Mouse (Mus musculus) skeletal muscle tissue, adult 2 months (tissue): ENCODE data around the gene Pnpla3.
A peak's percentile ranks its signal among the peaks of the same experiment; 100 is the strongest.

Experiments used
- DNase-seq: peaks from one replicate; pipeline ENCODE4 v3.0.0-alpha.2; 2012; ENCODE audit warnings: low read depth, low spot score

Gene Pnpla3

DNA sequence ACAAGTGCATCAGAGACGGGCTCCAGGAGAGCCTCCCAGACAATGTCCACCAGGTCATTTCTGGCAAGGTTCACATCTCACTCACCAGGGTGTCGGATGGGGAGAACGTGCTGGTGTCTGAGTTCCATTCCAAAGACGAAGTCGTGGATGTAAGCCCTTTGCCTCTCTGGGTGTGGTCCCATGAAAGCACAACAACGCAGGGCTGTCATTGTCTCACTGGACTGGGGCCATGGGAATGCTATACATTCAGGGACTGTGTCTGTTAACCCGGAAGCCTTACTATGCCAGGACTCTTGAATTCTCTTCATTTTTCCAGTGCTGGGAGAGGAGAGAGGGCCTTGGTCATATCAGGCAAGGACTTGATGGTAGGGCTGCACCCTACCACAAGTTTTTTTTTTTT is 3.5 kb downstream of the Pnpla3 start:
- no peak for DNase-seq

DNA sequence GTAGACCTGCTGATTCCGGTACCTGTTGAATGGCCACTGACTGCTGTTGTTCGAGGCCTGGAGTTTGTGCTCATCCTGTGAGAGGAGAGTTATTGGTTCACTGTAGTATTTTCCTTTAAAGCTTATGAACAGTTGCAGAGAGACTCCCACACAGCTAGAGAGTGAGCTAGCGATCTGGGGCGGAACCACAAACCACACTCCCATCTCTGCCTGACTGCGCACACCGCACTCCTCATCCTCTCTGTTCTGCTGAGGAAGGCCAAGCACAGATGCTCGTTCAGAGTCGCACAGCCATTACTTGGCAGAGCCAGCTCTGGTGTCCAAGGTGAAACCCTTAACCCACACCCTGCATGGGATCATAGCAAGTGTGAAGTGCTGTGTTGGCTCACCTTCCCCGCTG is 11.1 kb downstream of the Pnpla3 start:
- DNase-seq: no peak

DNA sequence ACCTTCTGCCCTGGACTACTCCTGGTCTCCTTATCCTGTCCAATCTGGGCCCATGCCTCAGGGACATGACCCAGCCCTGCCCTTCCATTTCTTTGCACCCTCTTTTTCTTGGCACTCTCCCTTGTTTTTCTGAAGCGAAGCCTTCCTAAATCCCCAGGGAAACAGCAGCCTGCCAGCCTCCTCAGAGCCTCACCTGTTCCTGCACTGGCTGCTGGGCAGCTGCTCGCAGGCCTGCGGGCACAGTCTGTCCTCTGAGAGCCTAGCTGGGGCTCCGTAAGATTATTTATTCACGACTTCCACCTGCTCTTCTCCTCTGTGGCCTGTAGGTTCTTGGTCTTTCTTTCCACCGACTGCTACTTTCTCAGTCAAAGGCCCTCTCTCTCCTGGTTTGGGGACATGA is 14.4 kb downstream of the Pnpla3 start:
- peak; percentile 89 for DNase-seq

DNA sequence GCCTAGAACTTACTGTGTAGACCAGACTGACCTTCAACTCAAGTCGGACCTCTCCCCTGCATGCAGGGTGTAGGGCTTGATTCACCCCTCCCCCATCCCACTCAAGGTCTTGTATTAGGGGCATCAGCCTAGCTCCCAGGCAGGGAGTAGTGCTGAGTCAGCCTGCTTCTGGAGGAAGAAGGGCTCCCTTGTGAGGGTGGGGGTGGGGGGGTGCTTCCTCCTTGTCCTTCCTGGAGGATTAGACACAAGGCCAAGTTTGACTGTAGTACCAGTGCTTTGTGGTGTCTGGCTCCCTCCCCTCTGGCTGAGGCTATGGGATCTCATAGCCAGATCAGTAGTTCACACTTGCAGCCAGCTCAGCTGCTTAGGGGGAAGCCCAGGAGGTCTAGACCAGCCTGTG is 16.3 kb downstream of the Pnpla3 start:
- DNase-seq: peak; percentile 23

DNA sequence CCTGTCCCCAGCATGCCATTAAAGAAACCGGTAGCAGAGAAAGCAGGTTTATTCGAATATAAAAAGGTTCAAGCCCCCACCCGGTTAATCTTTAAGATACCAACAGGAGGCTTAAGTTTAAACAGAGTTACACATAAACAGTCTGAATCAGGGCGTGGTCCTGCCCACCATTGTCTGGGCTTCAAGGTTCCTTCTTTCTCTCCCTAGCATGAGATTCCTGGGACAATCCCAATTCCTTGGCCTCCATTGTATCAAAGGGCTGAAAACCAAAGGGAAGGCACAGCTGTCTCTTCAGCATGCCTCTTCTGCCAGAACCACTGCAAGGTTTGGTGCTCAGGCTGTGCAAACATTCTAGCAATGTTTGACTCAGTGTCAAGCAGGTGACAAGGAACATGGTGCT is 18.6 kb downstream of the Pnpla3 start:
- DNase-seq: no peak

DNA sequence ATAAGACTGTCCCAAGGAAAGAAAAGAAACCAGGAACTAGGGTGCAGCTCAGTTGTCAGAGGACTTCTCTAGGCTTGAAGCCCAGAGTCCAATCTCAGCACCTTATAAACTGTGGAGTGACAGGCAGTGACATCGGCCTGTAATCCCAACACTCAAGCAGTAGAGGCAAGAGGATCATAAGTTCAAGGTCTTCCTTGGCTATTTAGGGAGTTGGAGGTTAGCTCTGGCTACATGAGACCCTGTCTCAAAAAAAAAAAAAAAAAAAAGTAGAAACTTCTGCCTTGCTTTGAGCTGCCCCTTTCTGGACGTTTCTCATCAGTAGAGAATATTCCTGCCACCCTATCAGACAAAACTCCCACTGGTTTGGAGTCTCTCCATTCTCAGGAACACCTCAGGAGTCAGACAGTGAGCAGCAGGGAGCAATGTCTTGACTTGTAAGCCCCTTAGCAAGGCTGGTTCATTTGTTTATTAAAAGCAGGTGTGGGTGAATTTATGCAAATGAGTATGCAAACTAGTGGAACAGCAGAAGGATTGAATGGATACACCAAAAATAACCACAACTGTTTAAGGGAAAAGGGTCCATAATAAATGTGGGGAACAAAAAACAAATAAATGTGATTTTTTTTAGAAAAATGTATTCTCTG is 21.4 kb downstream of the Pnpla3 start:
- DNase-seq: no peak

DNA sequence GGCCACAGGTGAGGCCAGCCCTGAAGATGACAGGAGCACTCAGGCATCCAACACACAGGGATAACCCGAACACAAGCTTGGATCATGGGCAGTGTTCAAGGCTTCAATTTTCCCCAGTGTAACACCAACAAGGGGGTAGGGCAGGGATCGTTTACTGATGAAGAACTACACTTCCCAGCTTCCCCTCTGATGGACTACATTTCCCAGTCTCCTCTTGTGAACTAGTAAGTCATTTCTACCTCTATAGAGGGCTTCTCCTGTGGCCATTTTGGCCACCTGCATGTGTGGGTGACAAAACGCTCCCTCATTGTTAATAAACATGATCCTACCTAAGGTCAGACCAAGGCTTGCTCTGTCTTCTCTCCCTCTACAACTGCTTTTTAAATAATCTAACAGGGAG is 22.2 kb downstream of the Pnpla3 start:
- no peak for DNase-seq

DNA sequence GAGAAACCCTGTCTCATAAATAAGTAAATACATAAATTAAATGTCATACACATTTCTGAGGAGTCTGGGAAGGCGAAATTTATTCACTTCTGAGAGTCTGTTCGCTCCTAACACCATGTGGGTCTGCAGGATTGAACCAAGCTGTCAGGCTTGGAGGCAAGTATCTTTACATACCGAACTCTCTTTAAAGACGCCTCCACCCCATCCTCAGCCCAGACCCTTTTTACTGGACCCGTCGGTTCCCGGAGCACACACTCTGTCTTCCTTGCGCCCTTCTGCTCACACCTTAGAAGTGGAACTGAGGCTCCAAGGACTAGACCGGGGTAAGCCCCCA is 24.1 kb downstream of the Pnpla3 start:
- no peak for DNase-seq

DNA sequence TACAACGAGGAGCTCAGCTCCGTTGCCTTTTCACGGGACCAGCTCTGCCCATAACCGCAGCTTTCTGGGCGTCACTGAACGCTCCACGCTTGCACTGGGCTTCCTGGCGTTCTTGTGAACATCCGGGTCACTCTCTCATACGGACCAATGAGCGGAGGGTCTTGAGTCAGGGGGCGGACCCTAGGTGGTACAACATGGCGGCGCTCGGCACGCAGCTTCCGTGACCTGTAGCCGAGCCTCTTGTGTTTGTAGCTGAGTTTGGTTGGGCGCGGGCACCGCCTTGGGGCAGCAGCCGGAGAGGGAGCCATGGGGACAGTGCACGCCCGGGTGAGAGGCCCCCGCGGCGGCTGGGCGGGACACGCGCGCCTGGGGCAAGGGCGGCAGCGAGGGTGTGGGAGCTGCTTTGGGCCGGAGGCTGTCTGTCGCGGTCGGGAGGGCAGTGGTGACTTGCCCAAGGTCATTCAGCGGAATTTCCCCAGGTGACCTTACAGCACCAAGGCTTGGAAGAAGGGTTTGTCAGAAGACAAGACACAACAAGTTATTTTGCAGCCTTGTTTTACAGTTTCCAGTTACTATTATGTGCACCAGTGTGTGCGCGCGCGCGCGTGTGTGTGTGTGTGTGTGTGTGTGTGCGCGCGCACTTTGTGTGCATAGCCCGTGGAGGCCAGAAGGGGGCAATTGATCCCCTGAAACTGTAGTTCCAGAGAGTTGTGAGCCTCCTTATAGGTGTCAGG is 24.6 kb downstream of the Pnpla3 start, which contains the start of gene Samm50:
Gene Samm50 (plus strand): TSS at position 184 of the 734 bp plus-strand sequence.
- peak; percentile 92 for DNase-seq

DNA sequence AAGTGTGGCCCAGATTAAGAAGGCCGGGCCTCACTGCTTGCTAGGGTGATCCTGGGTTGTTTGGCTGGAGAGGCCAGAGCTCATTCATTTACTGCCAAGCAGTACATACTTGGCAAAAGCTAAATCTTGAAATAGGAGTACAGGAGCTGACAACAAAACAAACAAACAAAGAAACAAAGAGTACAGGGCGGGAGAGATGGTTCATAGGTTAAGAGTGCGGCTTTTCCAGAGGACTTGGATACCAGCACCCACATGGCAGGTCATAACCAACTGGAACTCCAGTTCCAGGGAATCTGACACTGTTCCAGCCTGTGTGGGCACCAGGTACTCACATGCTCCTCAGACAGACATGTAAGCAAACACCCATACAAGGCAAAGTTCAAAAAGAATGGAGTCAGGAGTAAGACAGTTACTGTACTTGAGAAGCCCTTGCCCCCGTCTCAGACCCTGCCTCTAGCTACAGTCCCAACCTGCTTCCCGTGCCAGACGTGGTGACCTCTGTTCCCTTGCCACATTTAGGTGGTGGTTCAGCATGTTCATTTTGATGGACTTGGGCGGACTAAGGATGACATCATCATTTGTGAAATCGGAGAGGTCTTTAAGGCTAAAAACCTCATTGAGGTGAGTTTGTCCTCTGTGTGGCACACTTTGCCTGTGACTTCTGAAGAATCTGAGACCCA is 29.0 kb downstream of the Pnpla3 start:
- no peak for DNase-seq

DNA sequence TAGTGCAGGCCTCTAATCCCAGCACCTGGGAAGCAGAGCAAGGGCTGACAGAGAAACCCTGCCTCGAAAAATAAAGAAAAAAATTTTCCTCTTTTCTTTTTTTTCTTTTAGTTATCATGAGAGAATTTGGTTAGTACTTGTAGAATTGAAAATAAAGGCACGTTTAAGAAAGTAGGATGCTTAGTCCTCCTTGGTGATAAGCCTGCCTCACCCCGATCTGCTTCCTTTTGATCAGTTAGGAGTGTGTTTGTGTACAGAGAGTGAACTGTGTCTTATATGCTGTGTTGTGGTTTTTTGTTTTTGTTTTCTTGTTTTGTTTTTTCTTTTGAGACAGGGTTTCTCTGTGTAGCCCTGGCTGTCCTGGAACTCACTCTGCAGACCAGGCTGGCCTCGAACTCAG is 39.7 kb downstream of the Pnpla3 start:
- no peak for DNase-seq

DNA sequence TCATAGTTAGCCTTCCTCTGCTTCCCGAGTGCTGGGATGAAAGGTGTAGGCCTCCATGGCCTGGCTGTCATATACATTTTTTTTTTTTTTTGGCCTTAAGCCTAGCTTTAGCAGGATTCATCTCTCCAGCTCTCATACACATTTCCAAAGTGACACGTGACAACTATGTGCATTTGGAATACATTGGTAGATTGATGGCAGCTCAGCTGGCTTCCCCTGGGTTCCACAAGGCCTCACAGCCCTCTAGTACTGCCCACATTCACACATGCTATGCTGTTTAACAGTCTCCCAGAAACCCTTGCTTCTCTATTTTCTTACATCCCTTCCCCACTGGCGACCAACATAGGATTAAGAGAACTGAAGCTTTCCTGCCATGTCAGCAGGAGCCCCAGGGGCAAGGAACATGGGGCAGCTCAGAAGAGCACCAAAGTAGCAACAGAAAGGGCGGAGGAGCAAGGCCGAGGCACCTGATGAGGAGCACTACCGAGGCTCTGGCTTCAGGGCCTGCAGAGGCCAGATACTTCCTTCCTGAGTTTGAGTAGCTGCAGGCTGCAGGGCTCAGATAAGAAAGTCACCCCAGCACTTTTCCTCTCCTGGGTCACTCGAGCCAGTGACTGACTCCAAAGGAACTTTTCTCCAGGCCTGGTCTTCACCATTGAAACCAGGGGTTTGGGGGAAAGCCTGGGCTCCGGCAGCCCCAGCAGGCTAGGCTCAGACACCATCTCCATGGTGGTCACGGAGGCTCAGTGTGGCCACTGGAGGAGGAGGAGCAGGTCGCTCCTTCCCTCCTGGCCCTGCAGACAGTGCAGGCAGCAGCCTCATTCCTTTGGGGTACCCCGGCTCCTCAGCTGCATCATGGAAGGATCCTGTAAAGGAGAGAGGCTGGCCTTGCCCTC is 42.1 kb downstream of the Pnpla3 start:
- DNase-seq: no peak

DNA sequence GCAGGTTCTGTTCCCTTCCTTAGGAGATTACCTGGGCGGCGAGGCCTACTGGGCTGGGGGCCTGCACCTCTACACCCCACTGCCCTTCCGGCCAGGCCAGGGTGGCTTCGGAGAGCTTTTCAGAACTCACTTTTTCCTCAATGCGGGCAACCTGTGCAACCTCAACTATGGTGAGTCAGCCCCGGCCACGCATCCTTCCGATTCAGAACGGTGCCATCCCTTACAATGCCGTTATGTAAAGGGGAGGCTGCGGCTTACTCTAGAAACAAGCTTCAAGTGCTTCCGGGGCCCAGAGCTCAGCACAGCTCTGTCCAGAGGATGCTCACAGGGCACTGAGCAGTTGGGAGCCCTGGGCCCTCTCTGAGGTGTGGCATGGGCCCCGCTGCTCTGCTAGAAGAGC is 42.8 kb downstream of the Pnpla3 start:
- DNase-seq: no peak

DNA sequence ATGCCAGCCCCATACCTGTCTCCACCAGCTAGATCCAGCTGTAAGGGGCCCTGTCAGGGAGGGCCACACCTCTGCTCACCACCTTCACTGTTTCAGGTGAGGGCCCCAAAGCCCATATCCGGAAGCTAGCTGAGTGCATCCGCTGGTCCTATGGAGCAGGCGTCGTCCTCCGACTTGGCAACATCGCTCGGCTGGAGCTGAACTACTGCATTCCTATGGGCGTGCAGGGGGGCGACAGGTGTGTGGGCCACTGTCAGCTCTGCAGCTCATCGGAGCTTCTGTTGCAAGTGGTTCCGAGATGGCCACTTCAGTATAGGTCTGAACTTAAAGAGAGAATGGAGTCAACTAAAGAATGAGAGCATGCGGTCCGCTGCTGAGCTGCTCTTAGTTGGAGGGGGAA is 43.3 kb downstream of the Pnpla3 start:
- no peak for DNase-seq

DNA sequence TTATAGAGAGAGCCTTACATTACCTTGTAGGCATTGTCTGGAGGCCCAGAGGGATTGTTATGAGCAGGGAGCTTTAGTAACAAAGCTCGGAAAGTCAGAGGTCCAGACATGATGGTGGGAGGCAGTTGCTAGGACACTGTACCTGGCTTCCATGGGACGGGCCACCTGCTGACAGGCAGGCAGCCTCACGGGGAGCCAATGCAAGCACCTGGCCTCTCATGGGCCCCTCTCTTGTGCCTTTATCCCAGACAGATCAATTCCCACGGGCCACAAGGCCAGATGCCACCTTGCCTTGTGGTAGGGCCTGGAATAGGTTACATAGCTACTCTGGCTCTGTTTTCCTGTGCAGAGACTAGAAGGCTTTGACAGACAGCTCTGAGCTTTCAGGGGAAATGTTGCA is 43.9 kb downstream of the Pnpla3 start:
- no peak for DNase-seq

DNA sequence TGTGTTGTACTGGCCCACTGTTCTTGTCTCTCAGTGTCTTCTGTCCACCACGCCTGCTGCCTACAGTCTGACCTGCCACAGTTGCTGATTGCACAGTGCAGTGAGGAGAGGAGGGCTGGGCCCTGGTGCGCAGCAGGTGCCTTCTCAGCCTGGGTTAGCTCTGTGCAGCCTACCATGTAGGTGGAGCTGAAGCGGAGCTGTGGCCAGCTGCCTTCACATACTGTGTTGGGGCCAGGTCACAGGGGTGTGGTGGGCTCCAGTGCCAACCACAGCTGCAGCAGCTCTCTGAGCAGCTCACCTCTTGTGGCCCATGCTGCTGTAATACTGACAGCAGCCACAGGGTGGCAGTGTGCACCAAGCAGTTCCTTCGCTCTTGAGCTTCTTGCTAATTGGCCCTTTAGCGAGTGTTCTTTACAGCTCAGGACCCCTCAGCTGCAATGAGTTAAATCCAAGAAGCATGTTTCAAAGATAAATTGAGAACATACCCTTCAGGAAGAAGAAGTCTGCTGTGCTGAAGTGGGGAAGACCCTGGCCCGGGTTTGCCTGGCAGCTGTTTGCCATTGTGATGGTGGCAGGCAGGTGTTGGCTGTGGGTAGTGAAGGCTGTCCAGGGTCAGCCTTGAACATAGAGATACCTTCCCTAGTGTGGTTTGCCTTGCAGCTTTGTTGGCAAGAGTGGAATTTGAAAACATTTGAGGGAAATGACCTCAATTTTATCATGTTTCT is 44.6 kb downstream of the Pnpla3 start:
- DNase-seq: peak; percentile 85

DNA sequence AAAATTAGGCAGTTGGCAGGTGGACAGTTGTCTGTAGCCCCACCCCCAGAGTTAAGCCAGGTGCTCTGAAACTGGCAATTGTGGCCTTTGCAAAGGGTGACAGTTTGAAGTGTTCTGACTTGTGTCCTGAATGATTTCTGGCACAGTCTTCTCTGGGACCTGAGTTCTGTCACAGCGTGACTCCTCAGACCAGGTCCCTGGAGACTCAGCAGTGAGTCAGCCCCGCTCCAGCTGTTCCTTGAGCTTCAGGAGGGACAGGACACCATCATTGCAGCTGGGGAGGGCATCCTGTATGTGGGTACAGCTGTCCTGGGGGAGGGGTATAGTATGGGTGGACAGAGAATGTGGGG is 45.1 kb downstream of the Pnpla3 start:
- DNase-seq: peak; percentile 54

DNA sequence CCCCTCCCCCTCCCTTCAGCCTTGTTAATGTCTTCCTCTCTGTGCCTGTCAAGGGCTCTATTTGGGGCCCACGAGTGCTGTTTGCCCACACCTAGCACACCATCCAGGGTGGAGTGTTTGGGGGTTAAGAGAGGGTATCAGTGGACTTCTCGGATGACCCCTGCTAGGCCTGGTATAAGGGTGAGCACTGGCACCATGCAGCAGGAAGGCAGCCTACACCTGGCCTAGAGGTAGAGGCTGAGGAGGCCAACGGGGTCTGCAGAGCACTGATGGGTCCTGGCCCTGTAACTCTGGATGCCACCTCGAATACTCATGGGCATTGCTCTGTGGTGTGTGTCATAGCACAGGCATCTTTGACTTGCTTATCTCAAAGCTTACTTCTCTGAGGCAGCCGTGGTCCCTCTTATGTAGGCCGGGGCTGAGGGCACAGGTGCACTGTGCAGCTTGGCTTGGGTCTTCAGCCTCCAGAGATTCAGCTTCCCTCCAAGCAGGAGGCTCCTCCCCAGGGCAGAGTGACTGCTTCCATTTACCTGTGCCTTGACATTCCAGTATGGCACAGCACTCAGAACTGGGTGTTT is 45.6 kb downstream of the Pnpla3 start:
- DNase-seq: no peak

DNA sequence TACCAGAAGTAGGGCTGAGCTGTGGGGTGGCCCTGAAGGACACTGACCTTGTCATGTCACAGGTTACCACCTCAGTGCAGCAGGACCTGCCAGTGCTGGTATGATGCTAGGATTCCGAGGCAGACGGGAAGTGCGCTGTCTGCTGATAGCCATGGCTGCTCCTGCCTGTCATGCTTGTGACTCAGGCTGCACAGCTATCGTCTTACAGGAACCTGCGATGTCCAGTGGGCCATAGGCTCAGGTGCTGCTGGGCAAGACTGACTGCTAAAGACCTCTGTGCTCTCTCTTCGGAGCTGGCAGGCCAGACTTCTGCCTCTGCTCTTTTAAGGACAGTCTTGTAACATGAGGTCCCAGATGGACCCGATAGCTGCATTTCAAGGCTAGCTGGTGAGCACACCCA is 46.8 kb downstream of the Pnpla3 start:
- DNase-seq: peak; percentile 69

DNA sequence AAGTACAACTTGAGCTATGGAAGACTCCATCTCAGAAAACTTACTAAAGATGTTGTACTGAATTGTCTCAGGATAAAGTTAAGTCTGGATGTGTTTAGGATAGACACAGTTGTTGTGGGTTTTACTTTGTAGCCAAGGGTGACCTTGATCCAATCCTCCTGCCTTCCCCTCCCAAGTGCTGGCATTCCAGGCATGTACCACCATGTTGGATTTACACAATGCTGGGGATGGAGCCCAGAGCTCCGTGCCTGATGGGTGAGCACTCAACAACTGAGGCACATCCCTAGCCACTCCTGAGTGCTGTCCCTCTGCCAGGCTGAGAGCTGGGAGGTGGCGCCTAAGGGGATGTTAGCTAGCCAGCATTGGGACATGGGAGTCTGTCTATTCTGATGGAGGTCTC is 47.6 kb downstream of the Pnpla3 start:
- no peak for DNase-seq

DNA sequence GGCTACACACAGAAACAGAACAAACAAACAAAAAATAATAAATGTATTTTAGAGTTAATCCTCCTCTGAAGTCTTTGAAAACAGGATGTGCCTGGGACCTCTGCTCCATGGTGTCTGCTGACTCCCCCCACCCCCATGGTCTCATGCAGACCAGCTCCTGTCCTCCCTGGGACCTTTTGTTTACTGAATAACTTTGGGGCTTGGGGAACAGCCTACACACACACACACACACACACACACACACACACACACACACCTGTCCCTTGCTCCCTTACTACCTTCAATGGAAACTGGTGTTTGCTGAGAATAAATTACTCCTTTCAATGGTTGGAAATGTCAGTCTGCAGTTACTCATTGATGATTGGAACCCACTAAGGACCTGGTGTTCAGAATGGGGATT is 48.4 kb downstream of the Pnpla3 start:
- DNase-seq: no peak
